Mouse (Mus musculus) spleen, postnatal 14 days (tissue): ENCODE data around the gene Gas7.

Experiments
- DNase-seq, 2 experiments: peaks; one replicate each; pipeline ENCODE4 v3.0.0; 2021 to 2022; ENCODE audit warnings: low spot score in 2 of 2

Gas7 gene

DNA sequence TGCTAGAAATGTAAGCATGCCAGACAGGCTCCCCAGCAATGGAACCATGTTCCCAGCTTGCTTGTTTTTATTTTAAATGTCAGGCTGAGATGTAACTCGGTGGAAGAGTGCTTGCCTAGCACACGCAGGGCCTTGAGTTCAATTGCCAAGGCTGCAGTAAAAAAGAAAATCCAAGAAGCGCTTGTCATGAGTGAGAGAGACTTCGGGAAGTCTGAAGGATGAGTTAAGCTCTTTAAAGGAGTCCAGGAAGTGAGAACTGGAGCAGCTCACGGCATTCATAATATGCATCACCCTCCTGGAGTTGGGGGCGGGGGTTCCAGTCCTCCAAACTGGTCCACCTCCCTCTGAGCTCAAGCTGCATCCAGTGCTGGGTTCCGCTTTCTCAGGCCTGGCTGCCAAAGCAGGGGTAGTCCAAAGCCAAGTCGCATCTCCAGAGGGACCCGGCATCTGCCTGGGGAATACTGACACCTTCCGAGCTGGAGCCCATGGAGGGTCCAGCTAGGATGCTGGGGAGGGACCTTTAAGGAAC is 34.5 kb downstream of the Gas7 start:
- no peak for DNase-seq

DNA sequence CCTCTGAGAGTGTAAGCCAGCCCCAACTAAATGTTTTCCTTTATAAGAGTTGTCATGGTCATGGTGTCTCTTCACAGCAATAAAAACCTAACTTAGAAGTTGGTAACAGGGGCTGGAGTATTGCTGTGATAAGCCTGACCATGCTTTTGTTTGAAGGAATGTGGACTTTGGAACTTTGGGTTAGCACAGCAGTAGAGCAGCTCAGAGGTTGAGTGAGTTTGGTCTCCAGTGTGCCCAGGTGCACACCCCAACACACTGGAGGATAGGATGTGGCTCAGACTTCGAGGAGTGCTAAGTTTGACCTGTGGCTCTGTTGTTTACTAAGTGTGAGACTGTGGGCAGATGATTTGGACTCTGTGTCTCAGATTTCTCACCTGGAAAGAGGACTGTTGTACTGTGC is 41.6 kb downstream of the Gas7 start:
- no peak for DNase-seq

GRCm38 (mm10) chr11:67500115-67500514 is 44.9 kb downstream of the Gas7 start:
- no peak for DNase-seq

DNA sequence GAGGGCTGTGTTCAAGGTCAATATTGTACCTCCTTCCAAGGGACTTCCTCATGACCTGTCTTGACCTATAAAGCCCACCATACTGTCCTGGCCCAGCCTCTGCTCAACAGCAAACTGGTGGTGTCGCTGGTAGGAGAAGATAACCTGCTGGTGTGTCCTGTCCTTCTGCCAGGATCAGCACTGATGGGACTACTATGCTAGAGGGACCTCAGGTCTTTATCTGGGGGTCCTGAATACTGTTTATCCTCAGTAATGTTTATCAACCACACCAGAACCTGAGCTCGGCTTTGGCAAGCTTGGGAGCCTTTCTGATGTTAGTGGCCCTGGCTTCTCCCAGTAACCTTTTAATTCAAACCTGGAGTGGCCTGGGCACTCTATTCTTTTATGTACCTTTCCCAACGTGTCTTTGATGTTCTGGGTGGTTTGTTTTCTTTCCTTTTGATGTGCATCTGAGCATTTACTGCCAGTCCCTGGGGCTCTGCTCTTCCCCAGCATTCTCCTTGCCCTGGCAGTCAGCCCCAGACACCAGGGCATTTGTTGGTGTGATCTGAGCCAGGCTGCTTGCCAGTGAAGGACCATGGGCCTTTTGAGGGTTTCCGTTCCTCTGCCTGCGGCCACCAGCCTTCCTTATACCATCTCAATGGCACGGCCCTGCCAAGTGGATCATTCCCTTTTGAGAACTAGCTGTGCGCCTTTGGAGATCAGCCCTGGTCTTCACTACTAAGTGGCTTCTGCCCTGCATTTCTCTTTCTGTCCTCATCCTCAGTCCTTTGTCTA is 46.4 kb downstream of the Gas7 start:
- DNase-seq: no peak

DNA sequence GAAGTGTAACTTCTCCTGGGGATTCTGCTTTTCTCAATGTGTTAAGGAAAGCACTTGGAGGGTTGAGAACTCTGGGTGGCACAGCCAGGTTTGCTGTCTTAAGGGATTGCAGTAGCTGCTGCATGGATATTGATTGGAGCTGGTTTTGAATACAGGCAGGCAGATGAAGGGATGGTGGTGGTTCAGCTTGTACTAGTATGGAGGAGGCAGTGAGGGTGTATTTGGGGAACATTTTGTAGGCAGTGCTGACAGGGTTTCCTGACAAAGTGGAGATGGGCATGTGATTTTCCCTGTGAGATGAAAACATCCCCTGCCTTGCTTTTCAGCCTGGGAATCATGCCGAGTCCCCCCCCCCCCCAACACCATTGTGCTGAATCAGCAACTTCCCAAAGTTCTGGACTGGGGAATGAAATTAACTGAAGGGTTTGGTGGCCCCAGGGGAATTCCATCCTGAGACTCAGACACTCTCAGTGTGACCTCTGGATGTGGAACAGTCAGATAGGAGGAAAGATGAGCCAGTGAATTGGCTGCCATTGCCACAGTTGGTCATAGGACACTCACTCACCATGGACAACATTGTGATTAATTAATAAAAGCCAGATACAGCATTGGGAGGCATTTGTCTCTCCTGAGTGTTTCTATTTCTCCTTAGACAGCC is 54.1 kb downstream of the Gas7 start:
- DNase-seq: no peak

DNA sequence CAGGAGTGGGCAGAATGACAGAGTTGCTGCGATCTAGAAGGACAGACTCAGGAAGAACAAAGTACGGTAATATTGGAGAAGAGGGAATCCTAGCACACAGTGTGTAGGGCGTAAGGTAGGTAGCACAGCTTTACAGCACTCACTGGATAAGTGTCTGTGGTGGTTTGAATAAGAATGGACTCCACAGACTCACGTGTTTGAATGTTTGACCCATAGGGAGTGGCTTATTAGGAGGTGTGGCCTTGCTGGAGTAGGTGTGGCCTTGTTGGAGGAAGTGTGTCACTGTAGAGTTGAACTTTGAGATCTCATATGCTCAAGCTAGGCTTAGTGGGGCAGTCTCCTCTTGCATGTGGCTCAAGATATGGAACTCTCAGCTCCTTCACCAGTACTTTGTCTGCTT is 55.6 kb downstream of the Gas7 start:
- DNase-seq: no peak

- DNase-seq: no peak
Measured at GRCm38 (mm10) chr11:67513001-67513400, 57.8 kb downstream of the Gas7 start.

GRCm38 (mm10) chr11:67514401-67514800 is 59.2 kb downstream of the Gas7 start:
- no peak for DNase-seq

DNA sequence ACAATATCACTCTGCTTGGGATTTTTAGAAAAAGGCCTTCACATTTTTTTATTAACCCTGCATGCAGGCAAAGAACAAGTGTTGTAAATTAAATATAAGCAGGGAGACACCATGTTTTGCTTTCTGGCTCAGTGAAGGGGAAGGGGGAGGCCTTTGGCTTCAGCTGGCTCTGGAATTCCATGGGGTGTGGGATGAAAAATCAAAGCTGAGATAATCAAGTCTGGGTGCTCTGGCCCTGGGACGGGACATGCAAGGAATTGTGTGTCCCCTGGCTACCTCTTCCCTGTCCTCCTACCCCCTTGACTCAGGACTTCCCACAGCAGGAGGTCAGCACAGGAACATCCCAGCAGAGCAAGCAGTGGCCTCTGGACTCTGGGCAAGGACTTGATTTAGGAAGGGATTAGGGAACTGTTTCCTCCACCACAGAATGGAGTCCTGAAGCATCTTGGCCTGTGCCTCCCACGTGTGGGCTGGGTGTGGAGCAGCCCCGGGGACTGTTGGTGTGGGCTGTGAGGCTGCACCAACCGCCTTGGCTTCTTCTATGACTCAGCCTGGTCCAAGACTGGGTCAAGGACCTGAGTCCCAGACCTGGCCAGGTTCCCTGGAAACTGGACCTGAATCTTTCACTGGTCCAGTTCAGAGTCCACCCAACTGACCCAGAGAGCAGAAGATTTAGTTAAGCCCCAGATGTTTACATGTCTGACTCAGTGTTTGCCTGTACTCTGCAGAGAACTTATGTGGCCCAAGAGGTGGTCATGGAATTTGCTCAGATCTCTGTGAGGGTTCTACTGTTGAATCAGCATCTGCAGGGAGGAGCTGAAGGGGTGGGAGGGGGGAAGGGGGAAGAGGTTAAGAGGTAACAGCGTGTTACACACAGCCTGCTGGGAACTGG is 60.0 kb downstream of the Gas7 start:
- no peak for DNase-seq

DNA sequence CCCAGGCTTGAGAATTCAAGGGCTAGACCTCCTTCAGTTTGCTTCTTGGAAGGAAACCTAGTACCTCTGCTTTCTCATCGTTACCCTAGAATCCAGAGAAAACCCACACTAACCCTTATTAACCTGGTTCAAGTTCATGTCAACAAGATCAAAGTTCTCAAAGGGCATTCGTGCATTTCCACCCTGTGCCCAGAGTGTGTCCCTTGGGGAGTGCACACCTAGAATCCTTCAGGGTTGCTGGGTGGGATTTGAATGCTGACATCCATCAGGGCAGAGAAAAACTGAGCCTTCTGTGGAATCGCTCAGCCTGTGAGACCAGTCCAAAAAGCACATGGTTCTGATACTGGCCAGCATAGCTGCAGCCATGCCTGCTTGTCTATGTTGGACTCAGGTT is 60.7 kb downstream of the Gas7 start:
- no peak for DNase-seq

DNA sequence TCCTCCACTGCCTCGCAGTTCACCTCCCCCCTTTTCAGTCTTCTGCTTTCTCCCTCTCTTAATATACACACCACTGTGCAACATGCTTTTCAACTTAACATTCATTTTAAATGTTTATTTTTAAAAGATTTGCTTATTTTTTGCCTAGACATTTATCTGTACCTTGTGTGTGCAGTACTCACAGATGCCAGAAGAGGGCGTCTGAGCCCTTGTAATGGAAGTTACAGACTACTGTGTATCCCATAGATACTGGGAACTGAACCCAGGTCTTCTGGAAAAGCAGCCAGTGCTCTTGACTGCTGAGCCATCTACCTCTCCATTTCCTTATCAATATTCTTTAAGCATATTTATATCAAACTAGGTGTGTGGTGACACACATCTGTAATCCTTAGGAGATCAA is 62.5 kb downstream of the Gas7 start:
- no peak for DNase-seq

DNA sequence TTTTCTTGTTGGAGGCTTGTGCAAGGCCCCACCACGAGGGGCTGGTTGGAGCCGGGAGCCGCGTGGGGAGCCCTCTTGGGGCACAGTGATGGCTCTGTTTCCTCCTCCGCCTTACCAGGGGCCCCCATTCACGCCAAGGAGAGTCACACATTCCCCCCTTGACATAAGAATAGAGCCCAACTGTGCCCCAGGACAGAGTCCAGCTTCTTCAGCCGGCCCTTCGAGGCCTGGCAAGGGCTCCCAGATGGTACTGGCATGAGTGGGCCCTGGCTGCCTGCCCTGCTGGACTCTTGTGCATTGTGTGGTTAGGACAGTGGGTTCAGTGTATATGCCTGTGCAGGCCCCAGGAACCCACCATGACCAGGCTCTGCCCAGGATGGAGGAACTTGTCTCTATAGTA is 63.7 kb downstream of the Gas7 start:
- no peak for DNase-seq

GRCm38 (mm10) chr11:67522671-67523070 is 67.4 kb downstream of the Gas7 start:
- DNase-seq: no peak

DNA sequence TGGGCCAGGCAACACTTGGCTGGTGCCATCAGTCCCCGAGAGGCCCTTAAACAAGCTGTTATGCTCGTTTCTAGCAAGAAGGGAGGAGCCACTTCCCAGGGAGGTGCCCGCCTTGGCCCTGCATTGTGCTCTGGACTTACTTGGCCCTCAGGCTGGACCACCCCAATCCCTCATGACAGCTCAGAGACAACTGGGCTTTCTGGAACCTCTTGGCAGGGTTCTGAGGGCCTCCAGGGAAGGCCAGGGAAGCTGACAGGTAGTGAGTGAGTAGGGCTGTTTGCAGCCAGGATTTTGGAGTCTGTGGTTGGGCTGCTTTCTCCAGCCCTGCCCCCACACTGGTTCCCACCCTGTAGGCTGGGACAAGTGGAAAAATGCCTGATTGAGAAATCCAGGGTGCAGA is 68.6 kb downstream of the Gas7 start:
- no peak for DNase-seq

DNA sequence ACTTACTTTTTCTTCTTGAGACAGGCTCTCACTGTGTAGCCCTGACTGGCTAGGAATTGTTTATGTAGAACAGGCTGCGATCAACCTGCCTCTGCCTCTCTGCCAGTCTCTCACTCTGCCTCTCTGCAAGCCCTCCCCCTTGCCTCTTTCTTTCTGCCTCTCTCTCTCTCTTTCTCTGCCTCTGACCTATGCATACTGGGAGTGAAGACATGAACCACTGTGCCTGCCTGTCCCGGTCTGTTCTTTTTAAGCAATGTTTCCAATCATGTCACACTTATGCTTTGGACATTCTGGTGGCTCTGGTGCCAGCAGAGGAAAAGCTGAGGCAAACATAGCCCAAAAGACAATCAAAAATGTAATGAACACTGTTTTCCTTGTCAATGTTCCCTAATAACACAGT is 69.5 kb downstream of the Gas7 start:
- no peak for DNase-seq

GRCm38 (mm10) chr11:67525841-67526240 is 70.6 kb downstream of the Gas7 start:
- no peak for DNase-seq

- DNase-seq: no peak
Measured at GRCm38 (mm10) chr11:67526621-67527545, 71.6 kb downstream of the Gas7 start.

- DNase-seq: no peak
Measured at GRCm38 (mm10) chr11:67531286-67531685, 76.0 kb downstream of the Gas7 start.

- no peak for DNase-seq
Measured at GRCm38 (mm10) chr11:67531926-67532565, 76.8 kb downstream of the Gas7 start.

GRCm38 (mm10) chr11:67532728-67533127 is 77.5 kb downstream of the Gas7 start:
- DNase-seq: no peak

DNA sequence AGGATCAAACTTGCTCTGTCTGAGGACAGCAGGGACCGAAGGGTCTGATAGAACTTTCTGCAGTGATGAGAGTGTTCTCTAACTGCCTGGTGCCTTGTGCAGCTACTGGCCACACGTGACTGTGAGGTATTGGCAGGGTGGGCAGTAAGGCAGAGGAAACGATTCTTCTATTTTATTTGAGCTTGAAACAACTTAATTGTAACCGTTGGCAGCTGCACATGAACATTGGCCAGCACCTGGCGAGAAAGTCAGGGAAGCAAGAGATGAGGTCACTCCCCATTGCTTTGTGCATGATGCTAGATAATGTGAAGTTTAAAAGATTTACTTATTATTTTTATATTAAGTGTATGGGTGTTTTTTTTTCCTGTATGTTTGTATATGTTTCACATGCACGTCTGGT is 77.9 kb downstream of the Gas7 start:
- DNase-seq: no peak
